Mouse (Mus musculus) stomach, embryonic 15.5 days (tissue): ENCODE data around the gene Zfp637. TPM values are rescaled to one million over a fixed set of nuclear protein-coding genes. Genes with fewer than 3 reads are reported as not detected.

Source experiments
- ATAC-seq: fragments of 200-750 bp; cut with Nextera tagmentation; 2 replicates; pipeline ENCODE4 v1.8.0; 2017; ENCODE audit warnings: low read depth, moderate number of reproducible peaks, moderate TSS enrichment; ENCODE audit not compliant: insufficient read depth, low FRiP score
- H3K27ac ChIP-seq: fragments of 300-500 bp; sonication (generic); 2 replicates; pipeline ENCODE4 v1.5.1; 2015; ENCODE audit warnings: mild to moderate bottlenecking, inconsistent platforms
- H3K27me3 ChIP-seq: fragments of 300-500 bp; sonication (generic); replicated peaks from 2 replicates; pipeline ENCODE4 v1.6.1; 2015; ENCODE audit warnings: inconsistent platforms
- H3K36me3 ChIP-seq: fragments of 300-500 bp; sonication (generic); 2 replicates; pipeline ENCODE4 v1.6.1; 2015; ENCODE audit warnings: inconsistent platforms
- H3K4me1 ChIP-seq: fragments of 300-500 bp; sonication (generic); 2 replicates; pipeline ENCODE4 v1.6.1; 2015; ENCODE audit warnings: inconsistent platforms
- H3K4me2 ChIP-seq: fragments of 300-500 bp; sonication (generic); 2 replicates; pipeline ENCODE4 v1.6.1; 2015; ENCODE audit warnings: mild to moderate bottlenecking, inconsistent platforms
- H3K4me3 ChIP-seq: fragments of 300-500 bp; sonication (generic); replicated peaks from 2 replicates; pipeline ENCODE4 v1.5.1; 2015; ENCODE audit warnings: inconsistent platforms
- H3K9ac ChIP-seq: fragments of 300-500 bp; sonication (generic); 2 replicates; pipeline ENCODE4 v1.6.1; 2015; ENCODE audit warnings: inconsistent platforms
- H3K9me3 ChIP-seq: fragments of 300-500 bp; sonication (generic); 2 replicates; pipeline ENCODE4 v1.6.1; 2016; ENCODE audit warnings: inconsistent platforms
- WGBS: fragments of 180-500 bp; shearing (Covaris S2); methylation state at CpG from one replicate; pipeline ENCODE4 v1.1.7; 2015; 5-methylcytosine and 5-hydroxymethylcytosine counted together
- polyA plus RNA-seq: library from polyadenylated mRNA; unstranded; fragments of >200 nt; fragmentation: Nextera tagmentation; extraction: Ambion mirVana; gene quantifications from 2 replicates; pipeline ENCODE4 v1.2.1, GENCODE M21; 2015

Zfp637 gene
- polyA plus RNA-seq, 1 experiment from 2014 or later, result 96.3 TPM

DNA sequence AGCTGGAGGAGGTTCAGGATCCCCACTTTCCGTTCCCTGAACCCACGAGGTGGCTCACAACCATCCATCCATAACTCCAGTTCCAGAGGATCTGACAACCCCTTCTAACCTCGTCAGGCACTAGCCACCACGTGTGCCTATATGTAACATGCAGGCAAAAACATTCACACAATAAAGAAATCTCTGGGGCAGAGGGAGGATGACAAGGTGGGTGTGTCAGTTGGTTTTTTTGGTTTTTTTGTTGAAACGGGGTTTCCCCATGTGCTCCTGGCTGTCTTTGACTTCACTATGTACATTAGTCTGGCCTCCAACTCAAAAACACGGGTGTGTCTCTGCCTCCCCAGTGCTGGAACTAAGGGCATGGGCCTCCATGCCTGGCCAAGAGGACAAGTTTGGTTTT, 49.3 kb downstream of the Zfp637 start:
- Histone ChIP-seq H3K9ac (no peak overlapping the region), H3K4me1 (no peaks in the 10 kb centered on the region), H3K4me2 (no peak overlapping the region), H3K9me3 (no peaks in the 10 kb centered on the region), H3K36me3 (no peaks in the 10 kb centered on the region), H3K4me3 (no peak overlapping the region), H3K27ac (no peak overlapping the region), H3K27me3 (no peaks in the 10 kb centered on the region)
- 73% methylated on average over 6 of the region's 6 CpGs for WGBS
- ATAC-seq, result no peak

DNA sequence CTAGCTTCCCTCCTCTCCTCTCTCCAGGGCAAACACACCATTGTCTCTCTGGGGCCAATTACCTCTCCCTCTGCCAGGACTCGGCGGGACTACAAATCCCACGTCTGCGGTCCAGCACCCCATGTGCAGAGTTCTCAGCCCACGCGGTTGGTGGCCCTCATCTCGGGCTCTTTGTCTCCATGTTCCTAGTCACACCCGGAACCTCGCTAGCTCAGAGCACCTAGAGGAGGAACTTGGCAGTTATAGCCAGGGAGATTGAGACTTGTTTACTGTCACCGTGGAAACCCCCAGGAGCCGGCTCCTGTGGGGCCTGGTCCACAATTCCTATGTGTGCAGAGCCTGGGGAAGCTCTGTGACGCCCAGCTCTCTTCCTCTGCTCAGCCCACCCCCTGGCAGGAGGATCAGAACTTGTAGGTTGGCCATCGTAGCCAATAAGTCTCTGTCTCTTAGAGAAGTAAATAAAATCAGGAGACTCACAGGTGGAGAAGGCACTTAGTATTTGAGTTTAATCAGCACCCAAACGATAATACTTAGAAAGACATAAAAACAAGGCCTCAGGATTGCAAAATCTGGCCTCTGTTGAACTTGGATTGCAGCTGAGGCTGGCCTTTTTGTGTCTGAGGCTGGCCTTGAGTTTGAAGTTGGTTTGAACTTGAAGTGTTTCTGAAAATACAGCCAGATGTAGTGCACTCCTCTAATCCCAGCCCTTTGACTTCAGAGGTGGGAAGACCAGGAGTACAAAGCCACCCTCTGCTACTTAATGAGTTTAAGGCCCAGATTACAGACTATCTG, 50.6 kb downstream of the Zfp637 start:
- WGBS, result 48% methylated on average over 14 of the region's 14 CpGs
- Histone ChIP-seq H3K4me1 (no peaks in the 10 kb centered on the region), H3K4me2 (peak overlapping the region; percentile 34), H3K27ac (no peak overlapping the region), H3K9ac (no peak overlapping the region), H3K36me3 (no peaks in the 10 kb centered on the region), H3K4me3 (no peak overlapping the region), H3K27me3 (no peaks in the 10 kb centered on the region), H3K9me3 (no peaks in the 10 kb centered on the region)
- peak; percentile 63; the same call in 1 of the 2 replicates for ATAC-seq

DNA sequence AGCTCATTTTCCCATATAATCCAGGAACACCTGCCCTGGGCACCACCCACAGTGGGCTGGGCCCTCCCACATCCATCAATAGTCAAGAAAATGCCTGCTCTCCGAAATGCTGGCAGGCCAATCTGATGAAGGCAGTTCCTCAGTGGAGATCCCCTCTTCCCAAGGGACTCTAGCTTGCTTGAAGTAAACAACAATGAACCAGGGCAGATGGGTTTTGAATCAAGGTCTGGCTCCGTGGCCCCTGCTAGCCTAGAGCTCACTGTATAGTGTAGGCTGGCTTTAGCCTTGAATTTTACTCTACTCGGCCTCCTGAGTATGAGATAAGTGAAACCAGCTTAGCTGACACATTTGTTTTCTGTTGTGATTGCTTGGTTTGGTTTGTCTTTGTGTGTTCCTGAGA, 51.4 kb downstream of the Zfp637 start:
- no peak overlapping the region for H3K4me3 ChIP-seq
- WGBS, result 67% methylated on average over 3 of the region's 3 CpGs

DNA sequence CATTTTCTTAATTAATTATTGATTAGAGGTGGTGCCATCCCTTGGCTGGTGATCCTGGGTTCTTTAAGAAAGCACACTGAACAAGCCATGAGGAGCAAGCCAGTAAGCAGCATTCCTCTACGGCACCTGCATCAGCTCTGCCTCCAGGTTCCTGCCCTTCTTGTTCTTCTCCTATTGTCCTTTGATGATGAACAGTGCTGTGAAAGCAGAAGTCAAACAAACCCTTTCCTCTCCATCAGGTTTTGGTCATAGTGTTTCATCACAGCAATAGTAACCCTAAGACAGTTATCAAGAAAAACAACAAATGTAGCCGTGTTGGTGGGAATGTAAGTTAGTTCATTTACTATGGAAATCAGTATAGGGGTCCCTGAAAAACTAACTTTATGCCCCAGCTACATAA, 52.5 kb downstream of the Zfp637 start:
- no peaks in the 10 kb centered on the region for H3K9me3 ChIP-seq
- H3K36me3 ChIP-seq, result no peaks in the 10 kb centered on the region
- ATAC-seq, result no peak
- H3K27ac ChIP-seq, result no peak overlapping the region
- WGBS, result 88% methylated on average over 2 of the region's 2 CpGs
- no peak overlapping the region for H3K4me2 ChIP-seq
- no peak overlapping the region for H3K4me3 ChIP-seq
- H3K9ac ChIP-seq, result no peak overlapping the region
- no peaks in the 10 kb centered on the region for H3K4me1 ChIP-seq
- H3K27me3 ChIP-seq, result no peaks in the 10 kb centered on the region

More for the DNA sequence above, 51.4 kb downstream of the Zfp637 start:
- no peak overlapping the region for H3K4me2 ChIP-seq
- H3K27ac ChIP-seq, result no peak overlapping the region
- H3K36me3 ChIP-seq, result no peaks in the 10 kb centered on the region
- H3K9ac ChIP-seq, result no peak overlapping the region
- H3K27me3 ChIP-seq, result no peaks in the 10 kb centered on the region
- no peak for ATAC-seq
- H3K4me1 ChIP-seq, result no peaks in the 10 kb centered on the region
- no peaks in the 10 kb centered on the region for H3K9me3 ChIP-seq

Other genes starting within 250 kb of the Zfp637 start
- gene Zfp239, start 20.9 kb downstream of the Zfp637 start, polyA plus RNA-seq, result 6.0 and 6.4 TPM in 2 replicates
- 705 and 736 TPM in 2 replicates for gene Hnrnpf, start 59.1 kb downstream of the Zfp637 start, polyA plus RNA-seq
- 2.7 and 2.9 TPM in 2 replicates for gene Fxyd4, start 96.5 kb downstream of the Zfp637 start, polyA plus RNA-seq
- 0.44 and 0.49 TPM in 2 replicates for gene Rasgef1a, start 170.3 kb downstream of the Zfp637 start, polyA plus RNA-seq